Mouse (Mus musculus) CH12.LX (cell line): ENCODE data around the gene Prrx1.

Experiments
- BHLHE40 ChIP-seq: IDR thresholded peaks from 2 replicates; pipeline ENCODE4 v1.6.1; 2011; ENCODE audit warnings: mild to moderate bottlenecking, low read depth, low read length, improper control_type of control experiment
- CHD2 ChIP-seq: IDR thresholded peaks from 2 replicates; pipeline ENCODE4 v1.6.1; 2011; ENCODE audit warnings: low read length, improper control_type of control experiment
- CTCF ChIP-seq, 2 experiments: IDR thresholded peaks in 1 of 2; conservative IDR thresholded peaks in 1 of 2; 2 replicates each; pipeline ENCODE4 v1.5.1; 2011 to 2012; ENCODE audit warnings: low read depth in 2 of 2, low read length in 2 of 2, improper control_type of control experiment in 1 of 2, inconsistent platforms in 1 of 2, mild to moderate bottlenecking in 1 of 2, moderate library complexity in 1 of 2
- EP300 ChIP-seq: IDR thresholded peaks from 2 replicates; pipeline ENCODE4 v1.6.1; 2011; ENCODE audit warnings: low read length, improper control_type of control experiment
- IRF4 ChIP-seq: IDR thresholded peaks from 2 replicates; pipeline ENCODE4 v1.6.1; 2014; ENCODE audit warnings: low read depth, mild to moderate bottlenecking, inconsistent platforms, low read length, improper control_type of control experiment
- JUN ChIP-seq: IDR thresholded peaks from 2 replicates; pipeline ENCODE4 v1.6.1; 2011; ENCODE audit warnings: low read depth, mild to moderate bottlenecking, low read length, improper control_type of control experiment, moderate library complexity; ENCODE audit not compliant: insufficient read depth
- MYC ChIP-seq: IDR thresholded peaks from 2 replicates; pipeline ENCODE4 v1.6.1; 2011; ENCODE audit warnings: low read depth, mild to moderate bottlenecking, improper control_type of control experiment, low read length
- NELFE ChIP-seq: IDR thresholded peaks from 2 replicates; pipeline ENCODE4 v1.6.1; 2011; ENCODE audit warnings: low read depth, low read length, improper control_type of control experiment
- POLR2A ChIP-seq: IDR thresholded peaks from 2 replicates; pipeline ENCODE4 v1.6.1; 2011; ENCODE audit warnings: low read depth, mild to moderate bottlenecking, improper control_type of control experiment, low read length
- POLR2AphosphoS2 ChIP-seq: IDR thresholded peaks from 2 replicates; pipeline ENCODE4 v1.6.1; 2011; ENCODE audit warnings: low read depth, low read length, improper control_type of control experiment
- ZNF384 ChIP-seq: IDR thresholded peaks from 2 replicates; pipeline ENCODE4 v1.6.1; 2012; ENCODE audit warnings: low read depth, low read length, improper control_type of control experiment, inconsistent platforms

DNA sequence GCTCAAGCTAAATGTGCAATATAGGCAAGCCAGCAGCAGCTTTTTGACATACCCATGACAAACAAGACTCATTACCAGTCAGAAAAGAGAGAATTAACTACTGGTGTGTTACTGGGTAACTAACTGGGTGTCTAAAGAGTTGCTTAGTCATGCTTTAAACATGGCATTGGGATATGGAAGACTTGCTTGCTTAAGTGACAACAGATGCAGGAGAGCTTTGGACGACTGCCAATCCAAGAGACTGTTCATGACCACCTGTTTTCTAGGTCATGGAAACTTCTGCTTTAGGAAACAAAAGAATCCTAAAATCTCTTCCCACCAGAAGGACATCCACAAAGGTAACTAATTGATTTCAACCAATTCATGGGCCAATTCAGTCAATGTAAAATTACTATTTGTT lies 61.7 kb downstream of the Prrx1 start:
- TF ChIP-seq POLR2A (no peak), EP300 (no peak), CTCF (conservative IDR thresholded peaks at IDR 0.05 in 1 of 2, IDR thresholded peaks at IDR 0.05 in 1 of 2; ENCODE audit: low read depth in 2 of 2, low read length in 2 of 2) (no peak), NELFE (no peak), CHD2 (no peak), ZNF384 (no peak), BHLHE40 (no peak), POLR2AphosphoS2 (no peak), IRF4 (no peak), JUN (no peak), MYC (no peak)
